ENCODE assay signal across 11 mouse cellular contexts in the genomic region with DNA sequence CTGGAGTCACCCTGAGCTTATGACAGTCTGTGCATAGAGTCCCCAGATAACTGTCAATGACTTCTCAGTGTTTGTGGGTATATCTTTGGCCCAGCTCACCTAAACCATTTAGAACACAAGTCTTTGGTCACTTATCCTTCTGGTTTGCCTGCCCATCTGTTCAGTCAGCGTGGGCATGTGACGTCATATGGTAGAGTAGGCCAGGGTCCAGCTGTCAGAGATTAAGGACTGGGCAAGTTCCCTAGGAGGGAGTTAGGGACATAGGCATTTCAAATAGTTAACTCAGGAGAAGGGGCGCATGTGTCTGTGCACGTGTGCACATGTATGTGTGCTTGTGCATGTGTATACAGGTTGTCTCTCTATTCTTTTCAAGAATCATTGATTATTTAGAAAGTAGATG.
DNase-seq lines count a peak whose midpoint lies in the region.
"Had no signal": no experiment of that assay in that cellular context is flagged by ENCODE, and none has a peak within 500 bp of the region (broad histone marks: within the 10 kb centered on the region; RNA-seq: fewer than 3 reads in every experiment).

No protein-coding gene starts in this region.

- intact Hi-C loops in left cerebral cortex, postnatal 4 days (cut with DNase I), result no loop called here
- intact Hi-C loops in left cerebral cortex, postnatal 10 days (cut with DNase I), result no loop called here

- DNase-seq in heart, adult 11 months, result peak; percentile 62
- no peak for DNase-seq in heart, adult 18-20 months
- DNase-seq in left cerebral cortex, postnatal 4 days, result peak; percentile 27
- no peak for DNase-seq in left cerebral cortex, postnatal 10 days (ENCODE audit: extremely low spot score in 1 of 2, low spot score in 2 of 2)
- DNase-seq in retina, embryonic 14.5 days (ENCODE audit: low spot score), result peak; percentile 11
- DNase-seq in ovary, postnatal 36 days (ENCODE audit: low spot score), result no peak
- DNase-seq: adrenal gland, adult 8-10 months; adrenal gland, postnatal 36 days; forebrain, postnatal 0 days; gastrocnemius, postnatal 14 days; heart, postnatal 36 days had no signal

Comparison
In these comparisons a context has a peak if more than half of its experiments do, and no peak if none do; other contexts are left out.
1. DNase-seq: peak in heart, adult 11 months (single experiment), left cerebral cortex, postnatal 4 days (single experiment) and retina, embryonic 14.5 days (single experiment); none in heart, adult 18-20 months (0 of 2), left cerebral cortex, postnatal 10 days (0 of 2) and ovary, postnatal 36 days (single experiment).